Mouse (Mus musculus) small intestine, adult 2 months (tissue): ENCODE data around the gene Cdc14a.

Source experiments
- CTCF ChIP-seq: fragments of 200-500 bp; IDR thresholded peaks from 2 replicates; pipeline ENCODE4 v1.5.1; 2012; ENCODE audit warnings: low read depth, mild to moderate bottlenecking, control low read depth, inconsistent platforms, low read length, moderate library complexity, mixed read lengths; ENCODE audit not compliant: insufficient replicate concordance, insufficient read length; ENCODE audit errors: extremely low read depth
- POLR2A ChIP-seq: fragments of 200-500 bp; IDR thresholded peaks from 2 replicates; pipeline ENCODE4 v1.6.1; 2012; ENCODE audit warnings: low read depth, mild to moderate bottlenecking, control low read depth, inconsistent platforms, low read length, moderate library complexity

- TF ChIP-seq CTCF (no peak), POLR2A (no peak)
Observed at GRCm38 (mm10) chr3:116298003-116298402, 125.8 kb downstream of the Cdc14a start.
